Mouse (Mus musculus): ENCODE results near the gene Otulinl. TPM values are rescaled to one million over a fixed set of nuclear protein-coding genes. Genes with fewer than 3 reads are reported as not detected.

Otulinl gene
- total and polyA plus RNA-seq, 2 experiments from 2014 or later: 7.5 to 17.0 TPM

GRCm38 (mm10) chr15:27659143-27659542 lies 22.2 kb downstream of the Otulinl start:
- Histone ChIP-seq H3K4me3 (ENCODE audit: low read depth, low read length) (no peak overlapping the region), H3K27ac (ENCODE audit: low read depth, low read length) (no peak overlapping the region), H3K4me2 (ENCODE audit: low read depth) (no peak overlapping the region), H3K36me3 (ENCODE audit: insufficient read depth) (no peaks in the 10 kb centered on the region), H3K27me3 (ENCODE audit: insufficient read depth, low read length) (no peaks in the 10 kb centered on the region), H3K4me1 (ENCODE audit: insufficient read depth) (no peaks in the 10 kb centered on the region), H3K9ac (no peak overlapping the region), H3K9me3 (ENCODE audit: low read length) (no peaks in the 10 kb centered on the region)
- 85% methylated on average over 5 of the region's 5 CpGs for WGBS
- TF ChIP-seq CTCF (IDR thresholded peaks at IDR 0.05; ENCODE audit: low read depth): no peak
- ATAC-seq (no peak), DNase-seq (no peak)

- no peak for DNase-seq
- no peak for TF ChIP-seq CTCF (IDR thresholded peaks at IDR 0.05; ENCODE audit: low read depth)
- Histone ChIP-seq H3K4me3 (ENCODE audit: low read depth, low read length) (no peak overlapping the region), H3K9me3 (ENCODE audit: low read length) (no peaks in the 10 kb centered on the region), H3K27ac (ENCODE audit: low read depth, low read length) (no peak overlapping the region), H3K4me2 (ENCODE audit: low read depth) (no peak overlapping the region), H3K4me1 (ENCODE audit: insufficient read depth) (no peaks in the 10 kb centered on the region), H3K9ac (no peak overlapping the region), H3K36me3 (ENCODE audit: insufficient read depth) (no peaks in the 10 kb centered on the region), H3K27me3 (ENCODE audit: insufficient read depth, low read length) (no peaks in the 10 kb centered on the region)
- ATAC-seq: no peak
- WGBS: 90% methylated on average over 4 of the region's 4 CpGs
Observed at GRCm38 (mm10) chr15:27658356-27658755, 23.0 kb downstream of the Otulinl start.

- TF ChIP-seq CTCF (IDR thresholded peaks at IDR 0.05; ENCODE audit: low read depth): no peak
- H3K9me3 ChIP-seq (ENCODE audit: low read length): no peaks in the 10 kb centered on the region
- ATAC-seq (no peak), DNase-seq (no peak)
- H3K36me3 ChIP-seq (ENCODE audit: insufficient read depth): no peaks in the 10 kb centered on the region
- no peak overlapping the region for H3K9ac ChIP-seq
- 96% methylated on average over 10 of the region's 10 CpGs for WGBS
- H3K27me3 ChIP-seq (ENCODE audit: insufficient read depth, low read length): no peaks in the 10 kb centered on the region
- no peak overlapping the region for H3K27ac ChIP-seq (ENCODE audit: low read depth, low read length)
- no peaks in the 10 kb centered on the region for H3K4me1 ChIP-seq (ENCODE audit: insufficient read depth)
- H3K4me2 ChIP-seq (ENCODE audit: low read depth): no peak overlapping the region
- no peak overlapping the region for H3K4me3 ChIP-seq (ENCODE audit: low read depth, low read length)
Observed at GRCm38 (mm10) chr15:27657866-27658265, 23.5 kb downstream of the Otulinl start.

GRCm38 (mm10) chr15:27656626-27657025 lies 24.8 kb downstream of the Otulinl start:
- no peak overlapping the region for H3K4me3 ChIP-seq (ENCODE audit: low read depth, low read length)
- no peak for TF ChIP-seq CTCF (IDR thresholded peaks at IDR 0.05; ENCODE audit: low read depth)
- 85% methylated on average over 9 of the region's 9 CpGs for WGBS

GRCm38 (mm10) chr15:27655015-27655414 lies 26.4 kb downstream of the Otulinl start:
- ATAC-seq (no peak), DNase-seq (no peak)
- no peak overlapping the region for H3K9ac ChIP-seq
- no peak overlapping the region for H3K27ac ChIP-seq (ENCODE audit: low read depth, low read length)
- no peaks in the 10 kb centered on the region for H3K9me3 ChIP-seq (ENCODE audit: low read length)
- no peaks in the 10 kb centered on the region for H3K27me3 ChIP-seq (ENCODE audit: insufficient read depth, low read length)
- H3K4me1 ChIP-seq (ENCODE audit: insufficient read depth): no peaks in the 10 kb centered on the region
- no peaks in the 10 kb centered on the region for H3K36me3 ChIP-seq (ENCODE audit: insufficient read depth)
- WGBS: 31% methylated on average over 5 of the region's 5 CpGs
- no peak overlapping the region for H3K4me3 ChIP-seq (ENCODE audit: low read depth, low read length)
- no peak overlapping the region for H3K4me2 ChIP-seq (ENCODE audit: low read depth)
- no peak for TF ChIP-seq CTCF (IDR thresholded peaks at IDR 0.05; ENCODE audit: low read depth)

More at GRCm38 (mm10) chr15:27656626-27657025, 24.8 kb downstream of the Otulinl start:
- no peak for DNase-seq
- Histone ChIP-seq H3K4me2 (ENCODE audit: low read depth) (no peak overlapping the region), H3K27ac (ENCODE audit: low read depth, low read length) (no peak overlapping the region), H3K27me3 (ENCODE audit: insufficient read depth, low read length) (no peaks in the 10 kb centered on the region), H3K9me3 (ENCODE audit: low read length) (no peaks in the 10 kb centered on the region), H3K4me1 (ENCODE audit: insufficient read depth) (no peaks in the 10 kb centered on the region), H3K9ac (no peak overlapping the region), H3K36me3 (ENCODE audit: insufficient read depth) (no peaks in the 10 kb centered on the region)
- ATAC-seq: no peak

- WGBS: 52% methylated on average over 3 of the region's 3 CpGs
- H3K27me3 ChIP-seq (ENCODE audit: insufficient read depth, low read length): no peaks in the 10 kb centered on the region
- no peak for ATAC-seq
- TF ChIP-seq CTCF (IDR thresholded peaks at IDR 0.05; ENCODE audit: low read depth): peak; percentile 66
- peak; percentile 67 for DNase-seq
- H3K4me2 ChIP-seq (ENCODE audit: low read depth): no peak overlapping the region
- H3K4me1 ChIP-seq (ENCODE audit: insufficient read depth): no peaks in the 10 kb centered on the region
- H3K27ac ChIP-seq (ENCODE audit: low read depth, low read length): no peak overlapping the region
- no peak overlapping the region for H3K4me3 ChIP-seq (ENCODE audit: low read depth, low read length)
- H3K9ac ChIP-seq: no peak overlapping the region
- H3K9me3 ChIP-seq (ENCODE audit: low read length): no peaks in the 10 kb centered on the region
- no peaks in the 10 kb centered on the region for H3K36me3 ChIP-seq (ENCODE audit: insufficient read depth)
Observed at GRCm38 (mm10) chr15:27647686-27648085, 33.7 kb downstream of the Otulinl start.

GRCm38 (mm10) chr15:27646665-27647064 lies 34.7 kb downstream of the Otulinl start:
- H3K4me1 ChIP-seq (ENCODE audit: insufficient read depth): no peaks in the 10 kb centered on the region
- ATAC-seq (no peak), DNase-seq (no peak)
- TF ChIP-seq CTCF (IDR thresholded peaks at IDR 0.05; ENCODE audit: low read depth): no peak
- no peak overlapping the region for H3K27ac ChIP-seq (ENCODE audit: low read depth, low read length)
- H3K9ac ChIP-seq: no peak overlapping the region
- H3K4me2 ChIP-seq (ENCODE audit: low read depth): no peak overlapping the region
- H3K9me3 ChIP-seq (ENCODE audit: low read length): no peaks in the 10 kb centered on the region
- 93% methylated on average over 8 of the region's 8 CpGs for WGBS
- no peak overlapping the region for H3K4me3 ChIP-seq (ENCODE audit: low read depth, low read length)
- no peaks in the 10 kb centered on the region for H3K36me3 ChIP-seq (ENCODE audit: insufficient read depth)
- no peaks in the 10 kb centered on the region for H3K27me3 ChIP-seq (ENCODE audit: insufficient read depth, low read length)

GRCm38 (mm10) chr15:27645250-27645649 lies 36.1 kb downstream of the Otulinl start:
- Histone ChIP-seq H3K9ac (no peak overlapping the region), H3K4me3 (ENCODE audit: low read depth, low read length) (no peak overlapping the region), H3K27me3 (ENCODE audit: insufficient read depth, low read length) (no peaks in the 10 kb centered on the region), H3K9me3 (ENCODE audit: low read length) (no peaks in the 10 kb centered on the region), H3K27ac (ENCODE audit: low read depth, low read length) (no peak overlapping the region), H3K36me3 (ENCODE audit: insufficient read depth) (no peaks in the 10 kb centered on the region), H3K4me2 (ENCODE audit: low read depth) (no peak overlapping the region), H3K4me1 (ENCODE audit: insufficient read depth) (no peaks in the 10 kb centered on the region)
- DNase-seq (no peak), ATAC-seq (no peak)
- 81% methylated on average over 3 of the region's 3 CpGs for WGBS
- TF ChIP-seq CTCF (IDR thresholded peaks at IDR 0.05; ENCODE audit: low read depth): no peak

Data from forebrain, postnatal 0 days (tissue).